8 mouse cellular contexts compared by ENCODE assay signal in genomic region chr8:69900895-69901451, GRCm38 (mm10). TPM values are rescaled to one million over a fixed set of nuclear protein-coding genes. Genes with fewer than 3 reads are reported as not detected.
DNase-seq lines count a peak whose midpoint lies in the region; ATAC-seq and TF ChIP-seq lines count a peak whose summit lies in the region.

No protein-coding gene starts in this region.

- peak overlapping the region; percentile 68 for H3K9ac ChIP-seq in neural tube, embryonic 12.5 days

- peak overlapping the region; percentile 98 for H3K27ac ChIP-seq in left cerebral cortex, adult 2 months
- H3K27ac ChIP-seq in embryonic facial prominence, embryonic 10.5 days (replicated peaks) = peak overlapping the region; percentile 96
- peak overlapping the region; percentile 67; the same call in 1 of the 2 replicates for H3K27ac ChIP-seq in neural tube, embryonic 12.5 days

- H3K4me3 ChIP-seq in left cerebral cortex, adult 2 months = peak overlapping the region; percentile 87
- H3K4me3 ChIP-seq in embryonic facial prominence, embryonic 10.5 days = peak overlapping the region; percentile 72
- peak overlapping the region; percentile 62 for H3K4me3 ChIP-seq in neural tube, embryonic 12.5 days

- DNase-seq in left cerebral cortex, adult 2 months (ENCODE audit: extremely low spot score in 1 of 2, low spot score in 2 of 2) = no peak
- no peak for DNase-seq in left cerebral cortex, postnatal 14 days (ENCODE audit: low spot score in 2 of 2)
- peak; percentile 10 for DNase-seq in embryonic facial prominence, embryonic 10.5 days (ENCODE audit: low spot score)
- no peak for DNase-seq in frontal cortex, adult 2 months (ENCODE audit: extremely low spot score in 1 of 2, low spot score in 1 of 2)
- DNase-seq in yolk sac, embryonic 10.5 days (ENCODE audit: low spot score) = no peak
- no peak for DNase-seq in adrenal gland, postnatal 4 days (ENCODE audit: low spot score in 2 of 2)

- intact Hi-C loops in left cerebral cortex, adult 2 months (cut with DNase I) = no loop called here
- intact Hi-C loops in left cerebral cortex, postnatal 14 days (cut with DNase I) = no loop called here

- H3K9me3 ChIP-seq in embryonic facial prominence, embryonic 10.5 days = no peaks in the 10 kb centered on the region
- no peaks in the 10 kb centered on the region for H3K9me3 ChIP-seq in neural tube, embryonic 12.5 days

- peak overlapping the region; percentile 87 for H3K4me2 ChIP-seq in neural tube, embryonic 12.5 days (replicated peaks)

- peak; percentile 35 for ATAC-seq in inflammation-experienced regulatory T-cells, adult 6 months
- no peak for ATAC-seq in neural tube, embryonic 12.5 days (ENCODE audit: low FRiP score, low read depth)

- H3K36me3 ChIP-seq in embryonic facial prominence, embryonic 10.5 days (replicated peaks) = peaks cover 38% of the 10 kb centered on the region
- peaks cover 18% of the 10 kb centered on the region for H3K36me3 ChIP-seq in neural tube, embryonic 12.5 days

- TF ChIP-seq CTCF in left cerebral cortex, adult 2 months (IDR thresholded peaks at IDR 0.05) = no peak

- no peaks in the 10 kb centered on the region for H3K27me3 ChIP-seq in embryonic facial prominence, embryonic 10.5 days (replicated peaks; ENCODE audit: low read depth, poor library complexity, severe bottlenecking)
- H3K27me3 ChIP-seq in neural tube, embryonic 12.5 days (replicated peaks) = no peaks in the 10 kb centered on the region

- WGBS in embryonic facial prominence, embryonic 10.5 days = 22% methylated on average over 12 of the region's 12 CpGs
- WGBS in neural tube, embryonic 12.5 days = 21% methylated on average over 12 of the region's 12 CpGs

- H3K4me1 ChIP-seq in embryonic facial prominence, embryonic 10.5 days = peaks cover 48% of the 10 kb centered on the region
- peaks cover 47% of the 10 kb centered on the region for H3K4me1 ChIP-seq in neural tube, embryonic 12.5 days

RNA-seq across cellular contexts. Expression of gene Tssk6, which starts 1.0 kb away (rescaled TPM):
- total RNA-seq in left cerebral cortex, adult 2 months (2021) = under 1 TPM in 1 of 2 experiments, not detected in 1; 0.25 TPM
- total RNA-seq in left cerebral cortex, postnatal 14 days (2021) = under 1 TPM in 1 of 2 experiments, not detected in 1; 0.34 TPM
- 4.4 and 4.8 TPM in 2 replicates for polyA plus RNA-seq in embryonic facial prominence, embryonic 10.5 days (2016; fragmentation: Nextera tagmentation; extraction: Ambion mirVana)
- polyA plus RNA-seq in inflammation-experienced regulatory T-cells, adult 6 months (2017; shearing (Covaris generic)) = 1 to 10 TPM in 1 of 3 experiments, under 1 TPM in 1, not detected in 1; 0.35 to 1.2 TPM
- polyA plus RNA-seq in neural tube, embryonic 12.5 days (2016; fragmentation: Nextera tagmentation; extraction: Ambion mirVana) = 4.1 and 4.3 TPM in 2 replicates
- 0.22 and 0.46 TPM in 2 replicates for polyA plus RNA-seq in frontal cortex, adult 2 months (2012; rRNA removed)
- total RNA-seq in adrenal gland, postnatal 4 days (2021) = under 1 TPM; 0.73 to 0.76 TPM

RNA-seq across cellular contexts. Expression of gene Ndufa13, which starts 1.4 kb away (rescaled TPM):
- total RNA-seq in left cerebral cortex, adult 2 months (2021) = 100 to 1,000 TPM; 145 to 146 TPM
- total RNA-seq in left cerebral cortex, postnatal 14 days (2021) = 100 to 1,000 TPM; 126 to 135 TPM
- 159 and 164 TPM in 2 replicates for polyA plus RNA-seq in embryonic facial prominence, embryonic 10.5 days (2016; fragmentation: Nextera tagmentation; extraction: Ambion mirVana)
- polyA plus RNA-seq in inflammation-experienced regulatory T-cells, adult 6 months (2017; shearing (Covaris generic)) = 100 to 1,000 TPM; 194 to 284 (median 245) TPM
- 162 and 171 TPM in 2 replicates for polyA plus RNA-seq in neural tube, embryonic 12.5 days (2016; fragmentation: Nextera tagmentation; extraction: Ambion mirVana)
- 189 and 193 TPM in 2 replicates for polyA plus RNA-seq in frontal cortex, adult 2 months (2012; rRNA removed)
- 100 to 1,000 TPM; 133 to 137 TPM for total RNA-seq in adrenal gland, postnatal 4 days (2021)

RNA-seq across cellular contexts. Expression of gene Yjefn3, which starts 1.5 kb away (rescaled TPM):
- total RNA-seq in left cerebral cortex, adult 2 months (2021) = 10 to 100 TPM; 25.8 to 30.7 TPM
- total RNA-seq in left cerebral cortex, postnatal 14 days (2021) = 10 to 100 TPM; 23.4 to 29.8 TPM
- polyA plus RNA-seq in embryonic facial prominence, embryonic 10.5 days (2016; fragmentation: Nextera tagmentation; extraction: Ambion mirVana) = 4.2 and 4.3 TPM in 2 replicates
- polyA plus RNA-seq in inflammation-experienced regulatory T-cells, adult 6 months (2017; shearing (Covaris generic)) = 1 to 10 TPM in 1 of 3 experiments, under 1 TPM in 1, not detected in 1; 0.56 to 1.1 TPM
- polyA plus RNA-seq in neural tube, embryonic 12.5 days (2016; fragmentation: Nextera tagmentation; extraction: Ambion mirVana) = 8.4 and 9.8 TPM in 2 replicates
- polyA plus RNA-seq in frontal cortex, adult 2 months (2012; rRNA removed) = 41.1 and 45.9 TPM in 2 replicates
- 1 to 10 TPM; 1.6 to 2.3 TPM for total RNA-seq in adrenal gland, postnatal 4 days (2021)

RNA-seq across cellular contexts. Expression of gene Cilp2, which starts 13.5 kb away (rescaled TPM):
- total RNA-seq in left cerebral cortex, adult 2 months (2021) = under 1 TPM; 0.63 to 0.91 TPM
- 1 to 10 TPM; 1.9 to 2.2 TPM for total RNA-seq in left cerebral cortex, postnatal 14 days (2021)
- polyA plus RNA-seq in embryonic facial prominence, embryonic 10.5 days (2016; fragmentation: Nextera tagmentation; extraction: Ambion mirVana) = 0.39 and 0.54 TPM in 2 replicates
- polyA plus RNA-seq in inflammation-experienced regulatory T-cells, adult 6 months (2017; shearing (Covaris generic)) = not detected
- polyA plus RNA-seq in neural tube, embryonic 12.5 days (2016; fragmentation: Nextera tagmentation; extraction: Ambion mirVana) = 1.4 TPM in 2 replicates
- polyA plus RNA-seq in frontal cortex, adult 2 months (2012; rRNA removed) = 1.4 and 1.9 TPM in 2 replicates
- total RNA-seq in adrenal gland, postnatal 4 days (2021) = 1 to 10 TPM in 1 of 2 experiments, under 1 TPM in 1; 0.50 to 1.4 TPM
